In genomic region chr12:46801311-46801710, GRCm38 (mm10) we compare ENCODE assay signal across 18 mouse cellular contexts. TPM values are rescaled to one million over a fixed set of nuclear protein-coding genes. Genes with fewer than 3 reads are reported as not detected.
"Had no signal": no experiment of that assay in that cellular context is flagged by ENCODE, and none has a peak within 500 bp of the region (broad histone marks: within the 10 kb centered on the region; RNA-seq: fewer than 3 reads in every experiment).

No protein-coding gene starts in this region.

- H3K9ac ChIP-seq: liver, embryonic 13.5 days; midbrain, embryonic 12.5 days; midbrain, embryonic 15.5 days; neural tube, embryonic 12.5 days; neural tube, embryonic 15.5 days; stomach, embryonic 15.5 days had no signal

- H3K9me3 ChIP-seq: liver, embryonic 13.5 days; midbrain, embryonic 12.5 days; midbrain, embryonic 15.5 days; neural tube, embryonic 12.5 days; neural tube, embryonic 15.5 days; stomach, embryonic 15.5 days had no signal

- H3K4me3 ChIP-seq: layer of hippocampus, adult 2 months; liver, embryonic 13.5 days; midbrain, embryonic 12.5 days; midbrain, embryonic 15.5 days; neural tube, embryonic 12.5 days; neural tube, embryonic 15.5 days; stomach, embryonic 15.5 days had no signal

- H3K36me3 ChIP-seq: liver, embryonic 13.5 days; midbrain, embryonic 12.5 days; neural tube, embryonic 15.5 days; stomach, embryonic 15.5 days had no signal

- H3K27ac ChIP-seq: kidney, postnatal 0 days; layer of hippocampus, adult 2 months; liver, embryonic 13.5 days; macrophage; midbrain, embryonic 12.5 days; midbrain, embryonic 15.5 days; neural tube, embryonic 12.5 days; neural tube, embryonic 15.5 days; stomach, embryonic 15.5 days had no signal

- H3K27me3 ChIP-seq: liver, embryonic 13.5 days; midbrain, embryonic 12.5 days; midbrain, embryonic 15.5 days; neural tube, embryonic 12.5 days; neural tube, embryonic 15.5 days; stomach, embryonic 15.5 days had no signal

- H3K4me1 ChIP-seq: liver, embryonic 13.5 days; midbrain, embryonic 12.5 days; neural tube, embryonic 12.5 days; stomach, embryonic 15.5 days had no signal

- DNase-seq: kidney, postnatal 25 days; layer of hippocampus, adult 9-11 months; liver, embryonic 13.5 days; lung, adult 2 months; right cerebral cortex, adult 18-20 months; right cerebral cortex, postnatal 25 days; spleen, adult 18-20 months; thymus, postnatal 25 days had no signal

RNA-seq across cellular contexts. Expression of gene Nova1, which starts 17.4 kb away (rescaled TPM):
- total RNA-seq: liver, adult 2 months; megakaryocyte, adult 5-6 weeks had no signal
- polyA plus RNA-seq: liver, adult 2 months; macrophage had no signal
